ENCODE assay signal across 7 mouse cellular contexts in the genomic region with DNA sequence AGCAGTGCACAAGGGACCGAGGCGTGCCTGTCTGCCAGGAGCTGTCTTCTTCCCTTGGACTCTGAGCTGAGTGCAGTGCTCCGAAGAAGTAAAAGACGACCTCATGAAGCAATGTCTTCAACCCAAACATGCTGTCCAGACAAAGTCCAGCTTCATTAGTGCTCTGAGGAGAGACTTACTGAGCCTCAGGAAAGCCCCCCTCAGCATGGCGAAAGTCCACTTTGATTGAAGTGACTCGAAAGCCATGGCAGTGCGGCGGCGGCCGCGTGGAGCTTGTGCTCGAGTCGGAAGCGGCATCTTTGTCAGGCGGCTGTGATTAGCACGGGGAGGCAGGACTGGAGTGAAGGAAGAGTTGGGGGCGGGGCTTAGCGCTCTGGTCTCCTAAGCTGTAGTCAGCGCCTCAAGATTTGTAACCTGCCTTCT.
DNase-seq lines count a peak whose midpoint lies in the region; ATAC-seq and TF ChIP-seq lines count a peak whose summit lies in the region.

No protein-coding gene starts in this region.

- peak; percentile 69 for DNase-seq in CD4-positive helper T cell, adult 2 months (ENCODE audit: low read depth, low spot score)
- peak; percentile 89 for DNase-seq in embryonic facial prominence, embryonic 14.5 days (ENCODE audit: low spot score)
- DNase-seq in hindbrain, embryonic 10.5 days (ENCODE audit: low spot score), result peak; percentile 85
- DNase-seq in left cerebral cortex, postnatal 4 days, result peak; percentile 65
- peak; percentile 53 for DNase-seq in splenic B cell, adult 2 months (ENCODE audit: low read depth, low spot score)

- no peak for TF ChIP-seq CTCF in ES-Bruce4 (IDR thresholded peaks at IDR 0.05; ENCODE audit: low read depth, low read length)

- H3K4me2 ChIP-seq in embryonic facial prominence, embryonic 14.5 days (ENCODE audit: low read depth, low read length), result peak overlapping the region; percentile 66

- no peaks in the 10 kb centered on the region for H3K36me3 ChIP-seq in ES-Bruce4 (ENCODE audit: control insufficient read depth, insufficient read depth, low read length, poor library complexity, severe bottlenecking)
- no peaks in the 10 kb centered on the region for H3K36me3 ChIP-seq in embryonic facial prominence, embryonic 14.5 days (ENCODE audit: control insufficient read depth, insufficient read depth, low read length)
- H3K36me3 ChIP-seq in hindbrain, embryonic 10.5 days, result no peaks in the 10 kb centered on the region
- no peaks in the 10 kb centered on the region for H3K36me3 ChIP-seq in megakaryocyte, embryonic 14.5 days (replicated peaks; ENCODE audit: low read length)
- H3K36me3 ChIP-seq in splenic B cell, adult 2 months (ENCODE audit: control insufficient read depth, insufficient read depth, low read length, poor library complexity, severe bottlenecking), result no peaks in the 10 kb centered on the region

- intact Hi-C loops in left cerebral cortex, postnatal 4 days (cut with DNase I), result no loop called here

- peak overlapping the region; percentile 17 for H3K9ac ChIP-seq in ES-Bruce4 (ENCODE audit: low read depth, poor library complexity, severe bottlenecking)
- peak overlapping the region; percentile 63 for H3K9ac ChIP-seq in embryonic facial prominence, embryonic 14.5 days (ENCODE audit: low read depth, low read length)

- no peak for TF ChIP-seq EP300 in ES-Bruce4 (IDR thresholded peaks at IDR 0.05; ENCODE audit: insufficient read depth, low read depth, low read length)

- no peak overlapping the region for H3K27ac ChIP-seq in ES-Bruce4 (ENCODE audit: insufficient read depth, low read length)
- no peak overlapping the region for H3K27ac ChIP-seq in embryonic facial prominence, embryonic 14.5 days (replicated peaks; ENCODE audit: low read depth, low read length)
- H3K27ac ChIP-seq in hindbrain, embryonic 10.5 days, result peak overlapping the region; percentile 85

- H3K27me3 ChIP-seq in ES-Bruce4 (ENCODE audit: control insufficient read depth, insufficient read depth, low read length, poor library complexity, severe bottlenecking), result no peaks in the 10 kb centered on the region
- H3K27me3 ChIP-seq in embryonic facial prominence, embryonic 14.5 days (replicated peaks; ENCODE audit: control insufficient read depth, insufficient read depth, low read length), result no peaks in the 10 kb centered on the region
- H3K27me3 ChIP-seq in hindbrain, embryonic 10.5 days (ENCODE audit: insufficient read depth, poor library complexity, severe bottlenecking), result peaks cover 14% of the 10 kb centered on the region
- peaks cover 32% of the 10 kb centered on the region for H3K27me3 ChIP-seq in megakaryocyte, embryonic 14.5 days (replicated peaks)
- no peaks in the 10 kb centered on the region for H3K27me3 ChIP-seq in splenic B cell, adult 2 months (ENCODE audit: control insufficient read depth, insufficient read depth, low read length, poor library complexity, severe bottlenecking)

- no peaks in the 10 kb centered on the region for H3K9me3 ChIP-seq in ES-Bruce4 (replicated peaks; ENCODE audit: control insufficient read depth, insufficient read depth, low read length, poor library complexity, severe bottlenecking)
- H3K9me3 ChIP-seq in embryonic facial prominence, embryonic 14.5 days (ENCODE audit: control insufficient read depth, low read length), result no peaks in the 10 kb centered on the region
- H3K9me3 ChIP-seq in hindbrain, embryonic 10.5 days, result no peaks in the 10 kb centered on the region
- H3K9me3 ChIP-seq in megakaryocyte, embryonic 14.5 days, result no peaks in the 10 kb centered on the region

- peak overlapping the region; percentile 57 for H3K4me3 ChIP-seq in ES-Bruce4 (ENCODE audit: low read depth, low read length)
- peak overlapping the region; percentile 35 for H3K4me3 ChIP-seq in embryonic facial prominence, embryonic 14.5 days (ENCODE audit: low read depth, low read length)
- peak overlapping the region; percentile 48 for H3K4me3 ChIP-seq in hindbrain, embryonic 10.5 days
- H3K4me3 ChIP-seq in megakaryocyte, embryonic 14.5 days (replicated peaks), result peak overlapping the region; percentile 76

- no peak for TF ChIP-seq POLR2A in ES-Bruce4 (IDR thresholded peaks at IDR 0.05; ENCODE audit: insufficient read depth, low read length)

- no peaks in the 10 kb centered on the region for H3K4me1 ChIP-seq in ES-Bruce4 (ENCODE audit: control insufficient read depth, insufficient read depth, low read length)
- peaks cover 19% of the 10 kb centered on the region for H3K4me1 ChIP-seq in embryonic facial prominence, embryonic 14.5 days (ENCODE audit: control insufficient read depth, insufficient read depth, low read length)
- peaks cover 32% of the 10 kb centered on the region for H3K4me1 ChIP-seq in hindbrain, embryonic 10.5 days (replicated peaks)
- peaks cover 25% of the 10 kb centered on the region for H3K4me1 ChIP-seq in megakaryocyte, embryonic 14.5 days

- WGBS in embryonic facial prominence, embryonic 14.5 days, result 3% methylated on average over 19 of the region's 19 CpGs
- 4% methylated on average over 19 of the region's 19 CpGs for WGBS in hindbrain, embryonic 10.5 days

- peak; percentile 74 for ATAC-seq in embryonic facial prominence, embryonic 14.5 days (ENCODE audit: low read depth)
